Mouse (Mus musculus): Measurements from ENCODE around the gene Gm43720. TPM values are rescaled to one million over a fixed set of nuclear protein-coding genes. Genes with fewer than 3 reads are reported as not detected.
"Not testable (repeated sequence)": the region's sequence is repeated elsewhere in the genome, so short reads cannot be mapped to it uniquely, and the experiment has no call there.

Gene Gm43720
- polyA plus RNA-seq, 1 experiment from 2014 or later = 0.09 TPM

DNA sequence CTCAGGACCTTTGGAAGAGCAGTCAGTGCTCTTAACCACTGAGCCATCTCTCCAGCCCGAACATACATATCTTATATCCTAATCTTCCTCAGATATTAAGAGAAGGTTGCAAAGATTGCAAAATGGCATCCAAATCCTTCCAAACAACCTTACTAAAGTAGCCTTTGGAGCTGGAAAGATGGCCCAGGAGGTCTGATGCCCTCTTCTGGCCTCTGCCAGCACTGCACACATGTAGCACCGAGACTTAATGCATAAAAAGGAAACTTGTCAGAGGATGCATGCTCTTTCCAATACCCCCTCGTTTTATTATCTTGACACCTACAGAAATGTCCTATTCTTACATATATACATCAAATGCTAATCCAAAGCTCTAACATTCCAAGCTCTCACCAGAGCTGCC is 51.7 kb downstream of the Gm43720 start:
- Histone ChIP-seq H3K4me1 (peaks cover 5% of the 10 kb centered on the region), H3K36me3 (replicated peaks) (no peaks in the 10 kb centered on the region), H3K27ac (no peak overlapping the region), H3K9me3 (no peaks in the 10 kb centered on the region), H3K4me3 (no peak overlapping the region), H3K27me3 (ENCODE audit: poor library complexity, severe bottlenecking) (no peaks in the 10 kb centered on the region)
- WGBS = 58% methylated on average over 3 of the region's 3 CpGs
- DNase-seq (ENCODE audit: extremely low spot score, low spot score) = no peak

DNA sequence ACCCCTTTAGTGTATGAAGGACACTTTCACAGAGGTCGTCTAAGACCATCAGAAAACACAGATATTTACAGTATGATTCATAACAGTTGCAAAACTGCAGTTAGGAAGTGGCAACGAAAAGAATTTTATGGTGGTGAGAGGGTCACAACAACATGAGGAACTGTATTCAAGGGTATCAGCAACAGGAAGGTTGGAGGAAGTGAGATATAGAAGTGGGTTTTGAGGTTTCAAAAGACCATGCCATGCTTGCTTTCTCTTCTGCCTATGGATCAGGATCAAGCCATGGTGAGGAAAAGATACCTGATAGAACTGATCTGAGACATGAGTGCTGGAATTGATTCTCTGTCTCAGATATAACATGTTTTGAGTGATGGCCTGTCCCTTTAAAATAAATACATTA is 52.4 kb downstream of the Gm43720 start:
- Histone ChIP-seq H3K36me3 (replicated peaks) (no peaks in the 10 kb centered on the region), H3K27ac (no peak overlapping the region), H3K4me1 (peaks cover 5% of the 10 kb centered on the region), H3K4me3 (no peak overlapping the region), H3K27me3 (ENCODE audit: poor library complexity, severe bottlenecking) (no peaks in the 10 kb centered on the region), H3K9me3 (no peaks in the 10 kb centered on the region)
- WGBS = 70% methylated on average over 2 of the region's 2 CpGs
- DNase-seq (ENCODE audit: extremely low spot score, low spot score) = no peak

DNA sequence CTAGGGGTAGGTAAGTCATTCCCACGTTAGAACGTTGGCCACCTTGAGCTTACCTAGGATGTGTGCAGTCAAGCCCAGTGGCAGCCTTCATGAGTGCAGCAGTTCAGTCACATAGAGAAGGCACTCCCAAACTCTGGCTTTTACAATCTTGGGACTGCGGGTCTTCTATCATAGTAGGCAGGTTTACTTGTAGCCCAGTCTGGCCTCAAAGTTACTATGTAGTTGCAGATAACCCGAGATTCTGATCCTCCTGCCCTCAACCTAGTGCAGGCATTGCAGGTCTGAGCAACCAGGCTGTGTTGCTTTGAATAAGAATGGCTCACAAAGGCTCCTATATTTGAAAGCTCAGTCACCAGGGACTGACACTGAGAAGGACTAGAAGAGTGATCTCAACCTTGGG is 53.3 kb downstream of the Gm43720 start:
- DNase-seq (ENCODE audit: extremely low spot score, low spot score) = no peak
- Histone ChIP-seq H3K27ac (no peak overlapping the region), H3K27me3 (ENCODE audit: poor library complexity, severe bottlenecking) (no peaks in the 10 kb centered on the region), H3K4me3 (no peak overlapping the region), H3K36me3 (replicated peaks) (no peaks in the 10 kb centered on the region), H3K4me1 (peaks cover under 1% of the 10 kb centered on the region; the same call in 1 of the 2 replicates), H3K9me3 (no peaks in the 10 kb centered on the region)
- WGBS = 81% methylated on average over 4 of the region's 4 CpGs

DNA sequence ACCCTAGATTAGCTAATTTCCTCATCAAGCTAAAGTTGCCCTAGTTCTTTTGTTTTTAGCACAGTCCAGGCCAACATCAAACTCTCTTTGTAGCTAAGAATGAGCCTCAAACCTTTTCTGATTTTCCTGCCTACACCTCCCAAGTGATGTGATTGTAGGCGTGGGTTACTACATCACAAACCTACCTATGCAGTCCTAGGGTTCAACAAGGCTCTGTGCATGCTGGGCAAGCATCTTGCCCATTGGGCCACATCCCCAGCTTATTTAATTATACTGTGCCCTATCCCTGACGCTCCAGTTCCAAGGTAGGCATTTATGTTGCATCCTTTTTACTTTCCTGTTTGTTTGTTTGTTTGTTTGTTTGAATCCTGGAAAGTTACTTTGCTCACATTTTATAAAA is 54.1 kb downstream of the Gm43720 start, which contains the start of gene Nxpe5:
Nxpe5 (plus strand) TSS at position 199 of the 400 bp plus-strand sequence.
- Histone ChIP-seq H3K4me1 (no peaks in the 10 kb centered on the region), H3K9me3 (no peaks in the 10 kb centered on the region), H3K27ac (no peak within 1 kb of the TSS), H3K27me3 (ENCODE audit: poor library complexity, severe bottlenecking) (no peaks in the 10 kb centered on the region), H3K36me3 (replicated peaks) (no peaks in the 10 kb centered on the region), H3K4me3 (no peak within 1 kb of the TSS)
- WGBS = 65% methylated on average over 2 of the region's 2 CpGs
- DNase-seq (ENCODE audit: extremely low spot score, low spot score) = no peak

DNA sequence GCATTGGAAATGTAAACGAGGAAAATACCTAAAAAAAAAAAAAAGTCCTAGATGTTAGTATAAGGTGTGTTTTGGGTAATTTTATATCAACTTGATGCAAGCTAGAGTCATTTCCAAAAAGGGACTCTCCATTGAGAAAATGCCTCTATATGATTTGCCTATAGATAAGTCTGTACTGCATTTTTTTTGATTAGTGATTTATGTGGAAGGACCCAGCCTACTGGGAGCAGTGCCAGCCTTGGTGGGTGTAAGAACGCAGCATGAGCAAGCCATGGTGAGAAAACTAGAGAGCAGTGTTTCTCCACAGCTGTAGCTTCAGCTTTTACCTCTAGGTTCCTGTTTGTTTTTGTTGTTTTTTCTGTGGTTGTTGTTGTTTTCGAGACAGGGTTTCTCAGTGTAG is 56.5 kb downstream of the Gm43720 start:
- Histone ChIP-seq H3K4me1 (no peaks in the 10 kb centered on the region), H3K27me3 (ENCODE audit: poor library complexity, severe bottlenecking) (no peaks in the 10 kb centered on the region), H3K9me3 (no peaks in the 10 kb centered on the region), H3K36me3 (replicated peaks) (no peaks in the 10 kb centered on the region), H3K27ac (no peak overlapping the region), H3K4me3 (no peak overlapping the region)
- WGBS = 68% methylated on average over 3 of the region's 3 CpGs
- DNase-seq (ENCODE audit: extremely low spot score, low spot score) = no peak

DNA sequence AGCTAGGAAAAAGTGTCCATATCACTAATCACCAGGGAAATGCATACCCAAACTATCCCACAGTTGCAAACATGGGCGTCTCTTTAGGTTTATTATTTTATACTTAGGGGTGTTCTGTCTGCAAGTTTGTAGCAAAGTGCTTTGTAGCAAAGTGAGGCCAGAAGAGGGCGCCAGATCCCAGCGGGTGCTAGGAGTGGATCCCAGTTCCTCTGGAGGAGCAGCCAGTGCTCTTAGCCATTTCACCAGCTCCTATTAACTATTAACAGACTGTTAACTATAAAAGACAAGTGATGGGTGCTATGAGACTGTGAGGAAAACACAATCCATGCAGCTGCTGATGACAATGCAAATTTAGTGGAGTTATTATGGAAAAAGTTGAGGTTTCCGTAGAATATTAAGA is 57.6 kb downstream of the Gm43720 start:
- H3K36me3 ChIP-seq (replicated peaks) = no peaks in the 10 kb centered on the region
- H3K27ac ChIP-seq = no peak overlapping the region
- no peak overlapping the region for H3K4me3 ChIP-seq
- H3K9me3 ChIP-seq = peaks cover 7% of the 10 kb centered on the region; the same call in 1 of the 2 replicates
- peak; percentile 71 for DNase-seq (ENCODE audit: extremely low spot score, low spot score)
- WGBS = 25% methylated on average over 4 of the region's 4 CpGs
- no peaks in the 10 kb centered on the region for H3K27me3 ChIP-seq (ENCODE audit: poor library complexity, severe bottlenecking)
- no peaks in the 10 kb centered on the region for H3K4me1 ChIP-seq

DNA sequence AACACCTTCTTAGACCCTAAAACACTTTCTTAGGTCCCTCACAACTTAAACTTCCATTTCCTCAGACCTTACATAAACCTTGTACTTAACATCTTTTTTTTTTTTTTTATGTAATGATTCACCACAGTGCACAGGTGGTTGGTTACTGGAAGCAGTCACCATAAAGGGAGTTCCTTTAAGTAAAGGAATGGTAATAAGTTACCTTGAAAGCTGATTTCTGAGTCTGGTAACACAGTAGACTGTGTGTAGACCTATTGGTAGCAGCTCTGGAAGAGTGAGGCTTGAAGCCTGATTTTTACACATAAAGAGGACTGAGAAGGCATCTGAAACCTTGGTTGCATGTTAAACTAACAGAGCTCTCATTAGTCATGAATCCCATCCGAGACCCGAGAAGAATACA is 59.9 kb downstream of the Gm43720 start:
- no peaks in the 10 kb centered on the region for H3K27me3 ChIP-seq (ENCODE audit: poor library complexity, severe bottlenecking)
- no peak for DNase-seq (ENCODE audit: extremely low spot score, low spot score)
- peaks cover 29% of the 10 kb centered on the region for H3K9me3 ChIP-seq
- no peaks in the 10 kb centered on the region for H3K36me3 ChIP-seq (replicated peaks)
- H3K27ac ChIP-seq = no peak overlapping the region
- H3K4me3 ChIP-seq = no peak overlapping the region
- no peaks in the 10 kb centered on the region for H3K4me1 ChIP-seq
- 72% methylated on average over 2 of the region's 2 CpGs for WGBS

DNA sequence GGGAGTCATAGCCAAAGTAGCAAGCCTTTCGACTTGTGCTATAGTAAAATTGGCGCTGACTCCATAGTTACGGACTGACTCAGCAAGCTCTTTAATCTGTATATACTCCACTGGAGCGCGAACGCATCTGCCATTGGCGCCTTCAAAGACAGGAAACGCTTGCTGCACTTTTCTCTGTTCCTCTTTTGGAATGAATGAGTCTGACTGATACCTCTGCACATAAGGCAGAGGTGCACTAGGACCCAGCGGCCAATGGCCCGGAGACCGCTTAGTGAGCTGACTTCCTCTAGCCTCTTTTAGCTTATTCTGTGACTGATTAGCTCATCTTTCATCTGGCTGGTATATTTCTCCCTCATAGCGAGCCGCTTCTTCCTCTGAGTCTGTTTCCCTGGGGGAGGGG is 63.1 kb downstream of the Gm43720 start:
- not testable (repeated sequence) for DNase-seq (ENCODE audit: extremely low spot score, low spot score); H3K27ac ChIP-seq; H3K4me1 ChIP-seq

More for the DNA sequence above, 63.1 kb downstream of the Gm43720 start:
- peaks cover 50% of the 10 kb centered on the region for H3K9me3 ChIP-seq
- H3K36me3 ChIP-seq (replicated peaks); H3K4me3 ChIP-seq; H3K27me3 ChIP-seq (ENCODE audit: poor library complexity, severe bottlenecking): not testable (repeated sequence)
- 94% methylated on average over 13 of the region's 13 CpGs for WGBS

Other genes starting within 250 kb of the Gm43720 start
- gene Smok3c, start 226.8 kb downstream of the Gm43720 start, polyA plus RNA-seq (2016; fragmentation: Nextera tagmentation; extraction: Ambion mirVana) = not detected in 2 replicates
- gene Zkscan1, start 194.9 kb downstream of the Gm43720 start, polyA plus RNA-seq (2016; fragmentation: Nextera tagmentation; extraction: Ambion mirVana) = 25.2 and 25.3 TPM in 2 replicates
- gene Zscan21, start 163.1 kb downstream of the Gm43720 start, polyA plus RNA-seq (2016; fragmentation: Nextera tagmentation; extraction: Ambion mirVana) = 98.4 and 105 TPM in 2 replicates
- 37.0 and 38.7 TPM in 2 replicates for gene Zfp113, start 124.2 kb downstream of the Gm43720 start, polyA plus RNA-seq (2016; fragmentation: Nextera tagmentation; extraction: Ambion mirVana)
- 348 and 351 TPM in 2 replicates for gene Cops6, start 118.9 kb downstream of the Gm43720 start, polyA plus RNA-seq (2016; fragmentation: Nextera tagmentation; extraction: Ambion mirVana)
- 32.7 TPM in 2 replicates for gene Ap4m1, start 108.0 kb downstream of the Gm43720 start, polyA plus RNA-seq (2016; fragmentation: Nextera tagmentation; extraction: Ambion mirVana)
- 444 and 449 TPM in 2 replicates for gene Mcm7, start 107.5 kb downstream of the Gm43720 start, polyA plus RNA-seq (2016; fragmentation: Nextera tagmentation; extraction: Ambion mirVana)
- gene Taf6, start 92.5 kb downstream of the Gm43720 start, polyA plus RNA-seq (2016; fragmentation: Nextera tagmentation; extraction: Ambion mirVana) = 151 and 155 TPM in 2 replicates
- 51.4 and 56.7 TPM in 2 replicates for gene Cnpy4, start 92.5 kb downstream of the Gm43720 start, polyA plus RNA-seq (2016; fragmentation: Nextera tagmentation; extraction: Ambion mirVana)
- gene Mblac1, start 85.6 kb downstream of the Gm43720 start, polyA plus RNA-seq (2016; fragmentation: Nextera tagmentation; extraction: Ambion mirVana) = 8.9 and 10.4 TPM in 2 replicates
- gene Nxpe5, start 54.1 kb downstream of the Gm43720 start, polyA plus RNA-seq (2016; fragmentation: Nextera tagmentation; extraction: Ambion mirVana) = not detected in 2 replicates
- gene Lamtor4, start 24.5 kb downstream of the Gm43720 start, polyA plus RNA-seq (2016; fragmentation: Nextera tagmentation; extraction: Ambion mirVana) = 38.9 and 41.5 TPM in 2 replicates
- gene BC037034, start 15.9 kb downstream of the Gm43720 start, polyA plus RNA-seq (2016; fragmentation: Nextera tagmentation; extraction: Ambion mirVana) = 5.3 and 5.5 TPM in 2 replicates
- 3.1 and 3.9 TPM in 2 replicates for gene Gal3st4, start 7.1 kb downstream of the Gm43720 start, polyA plus RNA-seq (2016; fragmentation: Nextera tagmentation; extraction: Ambion mirVana)
- 34.8 and 36.7 TPM in 2 replicates for gene Gpc2, start within 50 bp of the Gm43720 start, polyA plus RNA-seq (2016; fragmentation: Nextera tagmentation; extraction: Ambion mirVana)
- gene Stag3, start 282 bp upstream of the Gm43720 start, polyA plus RNA-seq (2016; fragmentation: Nextera tagmentation; extraction: Ambion mirVana) = 3.8 and 4.1 TPM in 2 replicates
- gene Pvrig, start 62.0 kb upstream of the Gm43720 start, polyA plus RNA-seq (2016; fragmentation: Nextera tagmentation; extraction: Ambion mirVana) = not detected in 2 replicates
- 37.9 and 39.3 TPM in 2 replicates for gene Zfp157, start 161.5 kb upstream of the Gm43720 start, polyA plus RNA-seq (2016; fragmentation: Nextera tagmentation; extraction: Ambion mirVana)

All from forebrain, embryonic 10.5 days (tissue).